Mouse (Mus musculus) intestine, embryonic 15.5 days (tissue): ENCODE results near the gene Rab13. TPM values are rescaled to one million over a fixed set of nuclear protein-coding genes. Genes with fewer than 3 reads are reported as not detected.
"Not testable (repeated sequence)": the region's sequence is repeated elsewhere in the genome, so short reads cannot be mapped to it uniquely, and the experiment has no call there.

Experiments used
- ATAC-seq: fragments of 200-750 bp; cut with Nextera tagmentation; 2 replicates; pipeline ENCODE4 v1.8.0; 2017; ENCODE audit warnings: moderate TSS enrichment, moderate library complexity
- H3K27ac ChIP-seq: fragments of 300-500 bp; sonication (generic); 2 replicates; pipeline ENCODE4 v1.5.1; 2015; ENCODE audit warnings: mild to moderate bottlenecking, inconsistent platforms
- H3K27me3 ChIP-seq: fragments of 300-500 bp; sonication (generic); replicated peaks from 2 replicates; pipeline ENCODE4 v1.6.1; 2015; ENCODE audit warnings: inconsistent platforms
- H3K36me3 ChIP-seq: fragments of 300-500 bp; sonication (generic); 2 replicates; pipeline ENCODE4 v1.6.1; 2015; ENCODE audit warnings: inconsistent platforms
- H3K4me1 ChIP-seq: fragments of 300-500 bp; sonication (generic); replicated peaks from 2 replicates; pipeline ENCODE4 v1.6.1; 2015; ENCODE audit warnings: inconsistent platforms
- H3K4me2 ChIP-seq: fragments of 300-500 bp; sonication (generic); replicated peaks from 2 replicates; pipeline ENCODE4 v1.6.1; 2015; ENCODE audit warnings: mild to moderate bottlenecking, inconsistent platforms
- H3K4me3 ChIP-seq: fragments of 300-500 bp; sonication (generic); replicated peaks from 2 replicates; pipeline ENCODE4 v1.5.1; 2015; ENCODE audit warnings: inconsistent platforms
- H3K9ac ChIP-seq: fragments of 300-500 bp; sonication (generic); 2 replicates; pipeline ENCODE4 v1.6.1; 2015; ENCODE audit warnings: inconsistent platforms
- H3K9me3 ChIP-seq: fragments of 300-500 bp; sonication (generic); 2 replicates; pipeline ENCODE4 v1.6.1; 2016; ENCODE audit warnings: inconsistent platforms
- WGBS: fragments of 180-500 bp; shearing (Covaris S2); methylation state at CpG from one replicate; pipeline ENCODE4 v1.1.7; 2015; 5-methylcytosine and 5-hydroxymethylcytosine counted together
- polyA plus RNA-seq: library from polyadenylated mRNA; unstranded; fragments of >200 nt; fragmentation: Nextera tagmentation; extraction: Ambion mirVana; gene quantifications from 2 replicates; pipeline ENCODE4 v1.2.1, GENCODE M21; 2015

Gene Rab13
- polyA plus RNA-seq, 1 experiment from 2014 or later = 23.1 TPM

GRCm38 (mm10) chr3:90231507-90232333 is 18.2 kb downstream of the Rab13 start, which contains the start of gene Jtb:
Gene Jtb (plus strand): TSS chr3:90231597.
- peak within 1 kb of the TSS; percentile 76 for H3K4me2 ChIP-seq
- H3K9ac ChIP-seq = peak within 1 kb of the TSS; percentile 84
- peak within 1 kb of the TSS; percentile 88 for H3K27ac ChIP-seq
- WGBS = under 1% methylated on average over 61 of the region's 61 CpGs
- no peaks in the 10 kb centered on the region for H3K9me3 ChIP-seq
- H3K36me3 ChIP-seq = peaks cover 15% of the 10 kb centered on the region
- ATAC-seq = peak; percentile 99
- H3K27me3 ChIP-seq = no peaks in the 10 kb centered on the region
- H3K4me3 ChIP-seq = peak within 1 kb of the TSS; percentile 75
- peaks cover 2% of the 10 kb centered on the region; the same call in 1 of the 2 replicates for H3K4me1 ChIP-seq

- no peaks in the 10 kb centered on the region for H3K27me3 ChIP-seq
- H3K4me3 ChIP-seq = no peak overlapping the region
- 91% methylated on average over 2 of the region's 2 CpGs for WGBS
- H3K36me3 ChIP-seq = no peaks in the 10 kb centered on the region
- no peak overlapping the region for H3K9ac ChIP-seq
- ATAC-seq = no peak
- no peak overlapping the region for H3K4me2 ChIP-seq
- no peaks in the 10 kb centered on the region for H3K9me3 ChIP-seq
- H3K27ac ChIP-seq = no peak overlapping the region
- peaks cover 13% of the 10 kb centered on the region for H3K4me1 ChIP-seq
These were observed 27.8 kb downstream of the Rab13 start for GRCm38 (mm10) chr3:90241251-90241650.

- 85% methylated on average over 10 of the region's 10 CpGs for WGBS
- Histone ChIP-seq H3K27ac (no peak overlapping the region), H3K4me3 (no peak overlapping the region), H3K4me1 (peaks cover 13% of the 10 kb centered on the region), H3K9ac (no peak overlapping the region), H3K9me3 (no peaks in the 10 kb centered on the region), H3K36me3 (no peaks in the 10 kb centered on the region), H3K4me2 (peak overlapping the region; percentile 74; the same call in 1 of the 2 replicates), H3K27me3 (no peaks in the 10 kb centered on the region)
- ATAC-seq = no peak
These were observed 28.3 kb downstream of the Rab13 start for GRCm38 (mm10) chr3:90241669-90242358.

- peak; percentile 64 for ATAC-seq
- Histone ChIP-seq H3K9me3 (no peaks in the 10 kb centered on the region), H3K27me3 (no peaks in the 10 kb centered on the region), H3K36me3 (no peaks in the 10 kb centered on the region), H3K9ac (peak within 1 kb of the TSS; percentile 26), H3K4me1 (peaks cover 17% of the 10 kb centered on the region), H3K4me3 (peak within 1 kb of the TSS; percentile 26), H3K4me2 (peak within 1 kb of the TSS; percentile 74), H3K27ac (peak within 1 kb of the TSS; percentile 52)
- 8% methylated on average over 19 of the region's 19 CpGs for WGBS
These were observed 29.7 kb downstream of the Rab13 start, which contains the start of gene Creb3l4 for GRCm38 (mm10) chr3:90242984-90243775. Gene Creb3l4 (minus strand): TSS chr3:90243512.

- Histone ChIP-seq H3K9ac (no peak overlapping the region), H3K4me3 (no peak overlapping the region), H3K4me1 (peaks cover 23% of the 10 kb centered on the region), H3K27ac (no peak overlapping the region), H3K36me3 (no peaks in the 10 kb centered on the region), H3K9me3 (no peaks in the 10 kb centered on the region), H3K27me3 (no peaks in the 10 kb centered on the region), H3K4me2 (no peak overlapping the region)
- 50% methylated on average over 2 of the region's 2 CpGs for WGBS
- no peak for ATAC-seq
These were observed 31.9 kb downstream of the Rab13 start for GRCm38 (mm10) chr3:90245406-90245805.

- Histone ChIP-seq H3K36me3 (peaks cover 7% of the 10 kb centered on the region; the same call in 1 of the 2 replicates), H3K9ac (peak overlapping the region; percentile 46), H3K4me3 (peak overlapping the region; percentile 76), H3K4me2 (peak overlapping the region; percentile 87), H3K4me1 (peaks cover 22% of the 10 kb centered on the region), H3K9me3 (no peaks in the 10 kb centered on the region), H3K27me3 (no peaks in the 10 kb centered on the region), H3K27ac (peak overlapping the region; percentile 94)
- ATAC-seq = no peak; the same call in none of the 2 replicates
- WGBS = under 1% methylated on average over 3 of the region's 3 CpGs
These were observed 34.1 kb downstream of the Rab13 start for GRCm38 (mm10) chr3:90247630-90247959.

- peaks cover 7% of the 10 kb centered on the region; the same call in 1 of the 2 replicates for H3K36me3 ChIP-seq
- peak within 1 kb of the TSS; percentile 87 for H3K4me2 ChIP-seq
- peak within 1 kb of the TSS; percentile 94 for H3K27ac ChIP-seq
- no peaks in the 10 kb centered on the region for H3K27me3 ChIP-seq
- peaks cover 16% of the 10 kb centered on the region; the same call in 1 of the 2 replicates for H3K4me1 ChIP-seq
- WGBS = under 1% methylated on average over 44 of the region's 44 CpGs
- peak; percentile 95 for ATAC-seq
- no peaks in the 10 kb centered on the region for H3K9me3 ChIP-seq
- H3K9ac ChIP-seq = peak within 1 kb of the TSS; percentile 78
- peak within 1 kb of the TSS; percentile 76 for H3K4me3 ChIP-seq
These were observed 34.7 kb downstream of the Rab13 start, which contains the start of gene Slc39a1 for GRCm38 (mm10) chr3:90247960-90248745. Gene Slc39a1 (plus strand): TSS chr3:90248172.

- H3K4me3 ChIP-seq = peak overlapping the region; percentile 76
- peak overlapping the region; percentile 89 for H3K27ac ChIP-seq
- 0% methylated on average over 10 of the region's 10 CpGs for whole genome bisulfite sequencing
- peaks cover 7% of the 10 kb centered on the region; the same call in 1 of the 2 replicates for H3K36me3 ChIP-seq
- H3K9ac ChIP-seq = peak overlapping the region; percentile 78
- H3K4me1 ChIP-seq = peaks cover 12% of the 10 kb centered on the region; the same call in 1 of the 2 replicates
- H3K4me2 ChIP-seq = peak overlapping the region; percentile 87
- ATAC-seq = peak; percentile 5; the same call in 1 of the 2 replicates
- no peaks in the 10 kb centered on the region for H3K9me3 ChIP-seq
- no peaks in the 10 kb centered on the region for H3K27me3 ChIP-seq
These were observed 35.2 kb downstream of the Rab13 start for GRCm38 (mm10) chr3:90248746-90249100.

GRCm38 (mm10) chr3:90250791-90251190 is 37.3 kb downstream of the Rab13 start:
- H3K9me3 ChIP-seq = no peaks in the 10 kb centered on the region
- no peak overlapping the region for H3K9ac ChIP-seq
- no peak for ATAC-seq
- peaks cover 17% of the 10 kb centered on the region for H3K4me1 ChIP-seq
- peaks cover 7% of the 10 kb centered on the region; the same call in 1 of the 2 replicates for H3K36me3 ChIP-seq
- H3K4me3 ChIP-seq = no peak overlapping the region
- H3K4me2 ChIP-seq = no peak overlapping the region
- no peaks in the 10 kb centered on the region for H3K27me3 ChIP-seq
- H3K27ac ChIP-seq = no peak overlapping the region
- 87% methylated on average over 6 of the region's 6 CpGs for whole genome bisulfite sequencing

- H3K27ac ChIP-seq, H3K9ac ChIP-seq, H3K27me3 ChIP-seq, H3K9me3 ChIP-seq, ATAC-seq, H3K36me3 ChIP-seq, H3K4me2 ChIP-seq, H3K4me3 ChIP-seq: not testable (repeated sequence)
- peaks cover 21% of the 10 kb centered on the region for H3K4me1 ChIP-seq
- 90% methylated on average over 10 of the region's 12 CpGs for WGBS
These were observed 38.3 kb downstream of the Rab13 start for GRCm38 (mm10) chr3:90251731-90252226.

- H3K4me2 ChIP-seq, ATAC-seq, H3K9me3 ChIP-seq, H3K27ac ChIP-seq, H3K27me3 ChIP-seq, H3K4me3 ChIP-seq, H3K9ac ChIP-seq, H3K36me3 ChIP-seq: not testable (repeated sequence)
- H3K4me1 ChIP-seq = peaks cover 19% of the 10 kb centered on the region
- whole genome bisulfite sequencing = 83% methylated on average over 2 of the region's 2 CpGs
These were observed 39.2 kb downstream of the Rab13 start for GRCm38 (mm10) chr3:90252659-90253058.
